Mouse (Mus musculus): ENCODE data around the gene Rasgef1b.

- TF ChIP-seq POLR2A (IDR thresholded peaks at IDR 0.05; ENCODE audit: insufficient read length, low read depth): no peak
- no peak for TF ChIP-seq REST (IDR thresholded peaks at IDR 0.05; ENCODE audit: insufficient read depth, insufficient read length)
- no peak for TF ChIP-seq E2F4 (IDR thresholded peaks at IDR 0.05; ENCODE audit: insufficient read depth)
- TF ChIP-seq MAX (IDR thresholded peaks at IDR 0.05; ENCODE audit: low read depth): no peak
- TF ChIP-seq USF1 (IDR thresholded peaks at IDR 0.05; ENCODE audit: low read depth): no peak
- TF ChIP-seq POLR2AphosphoS2 (IDR thresholded peaks at IDR 0.05; ENCODE audit: insufficient read length, low read depth): no peak
- TF ChIP-seq CEBPB (IDR thresholded peaks at IDR 0.05; ENCODE audit: insufficient read depth, poor library complexity, severe bottlenecking): no peak
- TF ChIP-seq SRF (IDR thresholded peaks at IDR 0.05; ENCODE audit: control insufficient read depth, insufficient read length, low read depth): no peak
- TF ChIP-seq MYOG (IDR thresholded peaks at IDR 0.05; ENCODE audit: control insufficient read depth in 1 of 3, insufficient read depth in 1 of 3, insufficient read length in 2 of 3, low read depth in 2 of 3): no peak
- TF ChIP-seq TCF3 (IDR thresholded peaks at IDR 0.05; ENCODE audit: insufficient read length, low read depth): no peak
Observed at GRCm38 (mm10) chr5:99607602-99608001, 121.3 kb downstream of the Rasgef1b start.
